Mouse (Mus musculus) adrenal gland, adult 2 months (tissue): ENCODE data around the gene Prorsd1. TPM values are rescaled to one million over a fixed set of nuclear protein-coding genes. Genes with fewer than 3 reads are reported as not detected.

ENCODE experiments used
- DNase-seq: peaks from one replicate; pipeline ENCODE4 v3.0.0; 2021
- polyA plus RNA-seq: library from polyadenylated mRNA; depleted of rRNA; stranded (reverse); fragments of >200 nt; gene quantifications from 2 replicates; pipeline ENCODE4 v1.2.3, GENCODE M21; 2012; rRNA removed
- total RNA-seq, 2 experiments: library from RNA; stranded (reverse); gene quantifications; 2 replicates each; pipeline ENCODE4 v1.2.3; 2021

Prorsd1 gene
- total and polyA plus RNA-seq, 3 experiments: 0.47 to 30.9 (median 19.9) TPM

DNA sequence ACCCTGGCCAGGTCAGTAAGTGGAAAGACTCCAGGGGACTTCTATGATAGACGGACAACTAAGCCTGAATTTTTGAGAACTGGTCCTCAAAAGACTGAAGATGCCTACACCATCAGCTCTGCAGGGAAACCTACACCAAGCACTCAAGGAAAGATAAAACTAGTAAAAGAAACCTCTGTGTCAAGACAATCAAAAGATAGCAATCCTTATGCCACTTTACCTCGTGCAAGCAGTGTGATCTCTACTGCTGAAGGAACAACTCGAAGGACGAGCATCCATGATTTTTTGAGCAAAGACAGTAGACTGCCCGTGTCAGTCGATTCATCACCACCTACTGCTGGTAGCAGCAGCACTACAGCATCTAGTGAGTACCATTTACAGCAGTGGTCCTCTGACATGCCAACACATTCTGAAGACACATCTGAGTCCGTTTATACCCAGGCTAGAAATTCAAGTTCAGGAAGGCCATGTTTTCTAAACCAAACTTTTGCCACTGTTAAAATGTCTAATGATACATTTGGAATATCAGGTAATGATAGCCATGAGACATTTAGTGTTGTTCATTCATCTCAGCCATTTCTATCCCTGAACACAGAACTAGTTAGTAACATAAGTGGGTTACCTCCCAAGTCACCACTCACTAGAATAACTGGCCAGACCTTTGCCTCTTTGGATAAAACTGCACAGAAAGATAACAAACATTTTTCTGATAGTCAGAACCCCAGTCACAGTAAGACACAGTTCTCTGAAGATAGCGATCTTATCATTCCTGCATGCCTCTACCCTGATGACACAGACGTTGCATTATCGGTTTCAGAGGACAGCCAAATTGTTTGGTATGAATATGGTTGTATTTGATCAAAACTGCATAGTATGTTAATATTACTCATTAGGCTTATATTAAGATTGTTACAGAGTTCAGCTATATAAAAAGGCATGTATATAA is 10.6 kb downstream of the Prorsd1 start:
- DNase-seq: no peak

GRCm38 (mm10) chr11:29496962-29497361 is 17.9 kb downstream of the Prorsd1 start:
- DNase-seq: no peak

- no peak for DNase-seq
Measured at GRCm38 (mm10) chr11:29493135-29493534, 21.7 kb downstream of the Prorsd1 start.

GRCm38 (mm10) chr11:29474676-29475075 is 40.2 kb downstream of the Prorsd1 start:
- DNase-seq: peak; percentile 17

Other genes starting within 250 kb of the Prorsd1 start
- 10 to 100 TPM; 13.9 to 14.0 TPM for gene Ccdc88a, start 141.4 kb downstream of the Prorsd1 start, total RNA-seq
- gene Ccdc88a, start 141.4 kb downstream of the Prorsd1 start, polyA plus RNA-seq: 2.6 and 3.3 TPM in 2 replicates
- 10 to 100 TPM; 29.8 to 49.8 TPM for gene Mtif2, start 11.4 kb upstream of the Prorsd1 start, total RNA-seq
- gene Mtif2, start 11.4 kb upstream of the Prorsd1 start, polyA plus RNA-seq: 6.4 and 6.9 TPM in 2 replicates
- under 1 TPM; 0.17 to 0.40 TPM for gene Clhc1, start 32.9 kb upstream of the Prorsd1 start, total RNA-seq
- not detected in 2 replicates for gene Clhc1, start 32.9 kb upstream of the Prorsd1 start, polyA plus RNA-seq
- gene Rps27a, start 33.1 kb upstream of the Prorsd1 start, total RNA-seq: 100 to 1,000 TPM; 580 to 927 TPM
- 8.1 and 8.9 TPM in 2 replicates for gene Rps27a, start 33.1 kb upstream of the Prorsd1 start, polyA plus RNA-seq
- gene Rtn4, start 177.9 kb upstream of the Prorsd1 start, total RNA-seq: 100 to 1,000 TPM; 354 to 360 TPM
- gene Rtn4, start 177.9 kb upstream of the Prorsd1 start, polyA plus RNA-seq: 271 and 284 TPM in 2 replicates